Mouse (Mus musculus): ENCODE data around the gene Vav3. TPM values are rescaled to one million over a fixed set of nuclear protein-coding genes. Genes with fewer than 3 reads are reported as not detected.
A peak's percentile ranks its signal among the peaks of the same experiment; 100 is the strongest.

Gene Vav3
- polyA plus RNA-seq, 1 experiment from 2014 or later: 19.7 TPM

DNA sequence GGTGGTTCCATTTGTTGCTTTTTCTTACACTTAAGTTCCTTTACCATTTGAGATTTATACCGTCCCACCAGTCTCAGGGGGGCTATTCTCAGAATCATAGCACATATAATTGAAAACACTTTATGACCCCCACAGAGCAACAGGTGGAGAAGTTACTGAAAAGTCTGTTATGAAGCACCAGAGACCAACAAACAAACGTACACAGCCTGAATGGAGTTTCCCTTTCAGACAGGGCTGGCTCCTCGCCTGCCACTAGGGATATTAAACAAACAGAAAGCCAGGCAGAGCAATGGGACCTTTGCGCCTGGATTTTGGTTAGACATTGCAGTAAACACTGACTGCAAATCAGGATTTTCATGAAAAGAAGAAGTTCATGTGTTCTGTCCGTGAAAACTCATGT, 341.4 kb downstream of the Vav3 start:
- Histone ChIP-seq H3K27ac (replicated peaks; ENCODE audit: low read depth, low read length) (no peak overlapping the region), H3K4me2 (ENCODE audit: low read depth, low read length) (no peak overlapping the region), H3K36me3 (ENCODE audit: control insufficient read depth, insufficient read depth, low read length) (no peaks in the 10 kb centered on the region), H3K9ac (ENCODE audit: low read depth, low read length) (no peak overlapping the region), H3K4me1 (ENCODE audit: control insufficient read depth, insufficient read depth, low read length) (no peaks in the 10 kb centered on the region), H3K9me3 (ENCODE audit: control insufficient read depth, low read length) (no peaks in the 10 kb centered on the region), H3K4me3 (ENCODE audit: low read depth, low read length) (no peak overlapping the region), H3K27me3 (replicated peaks; ENCODE audit: control insufficient read depth, insufficient read depth, low read length) (no peaks in the 10 kb centered on the region)
- WGBS: 74% methylated on average over 5 of the region's 5 CpGs
- ATAC-seq (ENCODE audit: low read depth) (no peak), DNase-seq (ENCODE audit: low spot score) (no peak)

- Histone ChIP-seq H3K36me3 (ENCODE audit: control insufficient read depth, insufficient read depth, low read length) (no peaks in the 10 kb centered on the region), H3K4me2 (ENCODE audit: low read depth, low read length) (no peak overlapping the region), H3K4me3 (ENCODE audit: low read depth, low read length) (no peak overlapping the region), H3K9me3 (ENCODE audit: control insufficient read depth, low read length) (no peaks in the 10 kb centered on the region), H3K27ac (replicated peaks; ENCODE audit: low read depth, low read length) (no peak overlapping the region), H3K4me1 (ENCODE audit: control insufficient read depth, insufficient read depth, low read length) (no peaks in the 10 kb centered on the region), H3K9ac (ENCODE audit: low read depth, low read length) (no peak overlapping the region), H3K27me3 (replicated peaks; ENCODE audit: control insufficient read depth, insufficient read depth, low read length) (no peaks in the 10 kb centered on the region)
- WGBS: 53% methylated on average over 5 of the region's 5 CpGs
- ATAC-seq (ENCODE audit: low read depth) (peak; percentile 33; the same call in 1 of the 2 replicates), DNase-seq (ENCODE audit: low spot score) (peak; percentile 59)
Measured at GRCm38 (mm10) chr3:109683608-109684295, 343.3 kb downstream of the Vav3 start.

DNA sequence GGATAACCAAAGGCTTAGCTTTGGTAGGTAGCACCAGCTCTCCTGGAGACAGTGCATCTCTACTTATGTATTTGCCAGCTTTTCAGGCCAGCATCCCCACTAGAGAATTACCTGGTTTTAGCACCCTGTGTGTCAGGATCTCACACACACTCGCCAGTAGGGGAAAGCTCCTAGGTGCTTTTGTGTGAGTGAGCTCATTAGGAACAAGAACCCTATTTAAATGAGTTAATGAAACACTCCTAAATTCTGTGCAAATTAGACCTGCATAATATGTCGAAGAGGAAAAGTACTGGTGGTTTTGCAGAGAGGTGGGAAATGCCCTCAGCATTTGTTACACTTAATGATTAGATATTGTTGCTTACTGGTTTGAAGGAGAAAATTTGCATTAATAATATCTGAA, 350.1 kb downstream of the Vav3 start:
- H3K9me3 ChIP-seq (ENCODE audit: control insufficient read depth, low read length): no peaks in the 10 kb centered on the region
- no peak for DNase-seq (ENCODE audit: low spot score)
- H3K4me1 ChIP-seq (ENCODE audit: control insufficient read depth, insufficient read depth, low read length): no peaks in the 10 kb centered on the region
- no peak for ATAC-seq (ENCODE audit: low read depth)
- no peak overlapping the region for H3K27ac ChIP-seq (replicated peaks; ENCODE audit: low read depth, low read length)
- no peaks in the 10 kb centered on the region for H3K36me3 ChIP-seq (ENCODE audit: control insufficient read depth, insufficient read depth, low read length)
- no peak overlapping the region for H3K4me3 ChIP-seq (ENCODE audit: low read depth, low read length)
- 72% methylated on average over 2 of the region's 2 CpGs for WGBS
- no peak overlapping the region for H3K4me2 ChIP-seq (ENCODE audit: low read depth, low read length)
- H3K27me3 ChIP-seq (replicated peaks; ENCODE audit: control insufficient read depth, insufficient read depth, low read length): no peaks in the 10 kb centered on the region
- no peak overlapping the region for H3K9ac ChIP-seq (ENCODE audit: low read depth, low read length)

DNA sequence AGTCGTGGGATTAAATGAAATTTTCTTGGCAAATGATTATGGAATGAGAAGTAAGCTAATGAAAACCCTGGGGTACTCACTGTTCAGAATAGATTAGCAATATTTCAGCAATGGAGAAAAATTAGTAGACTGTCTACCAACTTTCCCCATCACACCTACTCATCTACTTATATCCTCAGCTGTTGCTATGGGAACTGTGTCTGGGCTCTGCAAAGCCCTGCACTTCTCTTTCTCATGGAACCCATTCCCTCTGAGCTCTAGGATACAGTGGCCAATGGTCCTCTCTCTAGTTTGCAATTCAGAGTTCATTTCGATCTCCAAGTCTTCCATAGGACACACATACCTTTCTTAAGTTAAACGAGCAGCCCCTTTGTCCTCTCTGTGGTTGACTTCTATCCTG, 352.2 kb downstream of the Vav3 start:
- 82% methylated on average over 3 of the region's 3 CpGs for WGBS
- ATAC-seq (ENCODE audit: low read depth): no peak
- no peaks in the 10 kb centered on the region for H3K36me3 ChIP-seq (ENCODE audit: control insufficient read depth, insufficient read depth, low read length)

DNA sequence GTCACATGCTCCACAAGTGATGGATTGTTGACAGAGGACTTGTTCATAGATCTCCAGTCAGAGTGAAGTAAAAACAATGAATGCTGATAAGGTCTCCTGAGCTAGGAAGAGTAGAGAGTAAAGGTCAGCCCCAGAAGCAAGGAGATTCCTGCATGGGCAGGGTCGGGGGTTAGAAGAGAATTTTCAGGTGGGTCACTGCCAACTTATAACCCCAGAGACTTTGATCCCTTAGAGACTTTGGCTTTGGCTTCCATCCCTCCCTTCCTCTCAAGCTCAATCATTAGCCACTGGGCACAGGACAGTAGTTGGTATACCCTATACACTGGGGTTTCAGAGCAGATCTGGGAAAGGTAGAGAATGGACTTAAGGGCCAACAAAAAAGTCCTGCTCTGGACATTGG, 360.8 kb downstream of the Vav3 start:
- H3K4me2 ChIP-seq (ENCODE audit: low read depth, low read length): no peak overlapping the region
- 63% methylated on average over 1 of the region's 1 CpGs for WGBS
- no peak for ATAC-seq (ENCODE audit: low read depth)

More for the DNA sequence above, 352.2 kb downstream of the Vav3 start:
- Histone ChIP-seq H3K27ac (replicated peaks; ENCODE audit: low read depth, low read length) (no peak overlapping the region), H3K4me2 (ENCODE audit: low read depth, low read length) (no peak overlapping the region), H3K9me3 (ENCODE audit: control insufficient read depth, low read length) (no peaks in the 10 kb centered on the region), H3K4me1 (ENCODE audit: control insufficient read depth, insufficient read depth, low read length) (no peaks in the 10 kb centered on the region), H3K9ac (ENCODE audit: low read depth, low read length) (no peak overlapping the region), H3K27me3 (replicated peaks; ENCODE audit: control insufficient read depth, insufficient read depth, low read length) (no peaks in the 10 kb centered on the region), H3K4me3 (ENCODE audit: low read depth, low read length) (no peak overlapping the region)
- no peak for DNase-seq (ENCODE audit: low spot score)

GRCm38 (mm10) chr3:109707786-109708460, 367.5 kb downstream of the Vav3 start:
- Histone ChIP-seq H3K4me2 (ENCODE audit: low read depth, low read length) (no peak overlapping the region), H3K36me3 (ENCODE audit: control insufficient read depth, insufficient read depth, low read length) (no peaks in the 10 kb centered on the region), H3K9ac (ENCODE audit: low read depth, low read length) (no peak overlapping the region), H3K27me3 (replicated peaks; ENCODE audit: control insufficient read depth, insufficient read depth, low read length) (no peaks in the 10 kb centered on the region), H3K4me3 (ENCODE audit: low read depth, low read length) (no peak overlapping the region), H3K27ac (replicated peaks; ENCODE audit: low read depth, low read length) (no peak overlapping the region), H3K9me3 (ENCODE audit: control insufficient read depth, low read length) (no peaks in the 10 kb centered on the region), H3K4me1 (ENCODE audit: control insufficient read depth, insufficient read depth, low read length) (no peaks in the 10 kb centered on the region)
- WGBS: 88% methylated on average over 2 of the region's 2 CpGs
- DNase-seq (ENCODE audit: low spot score) (no peak), ATAC-seq (ENCODE audit: low read depth) (no peak)

More for the DNA sequence above, 360.8 kb downstream of the Vav3 start:
- no peaks in the 10 kb centered on the region for H3K4me1 ChIP-seq (ENCODE audit: control insufficient read depth, insufficient read depth, low read length)
- H3K9ac ChIP-seq (ENCODE audit: low read depth, low read length): no peak overlapping the region
- H3K27me3 ChIP-seq (replicated peaks; ENCODE audit: control insufficient read depth, insufficient read depth, low read length): no peaks in the 10 kb centered on the region
- H3K9me3 ChIP-seq (ENCODE audit: control insufficient read depth, low read length): no peaks in the 10 kb centered on the region
- H3K4me3 ChIP-seq (ENCODE audit: low read depth, low read length): no peak overlapping the region
- no peak overlapping the region for H3K27ac ChIP-seq (replicated peaks; ENCODE audit: low read depth, low read length)
- no peak for DNase-seq (ENCODE audit: low spot score)
- no peaks in the 10 kb centered on the region for H3K36me3 ChIP-seq (ENCODE audit: control insufficient read depth, insufficient read depth, low read length)

DNA sequence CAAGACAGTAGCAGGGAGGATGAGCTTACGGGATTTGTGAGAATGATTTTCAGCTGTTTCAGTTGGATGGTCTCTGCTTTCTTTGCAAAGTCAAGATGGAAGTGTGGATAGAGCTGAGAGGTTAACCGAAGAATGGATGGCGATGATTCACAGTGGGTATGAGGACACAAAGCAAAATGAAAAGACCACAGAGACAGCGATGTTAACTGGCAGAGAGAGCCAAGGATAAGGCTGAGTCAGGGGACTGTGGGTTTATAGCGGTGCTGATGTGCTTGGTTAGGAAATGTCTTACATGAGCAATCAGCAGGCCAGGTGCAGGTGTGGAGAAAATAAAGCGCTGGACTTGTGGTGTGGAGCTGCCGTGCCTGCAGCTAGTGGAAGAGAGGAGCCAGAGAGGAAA, 371.3 kb downstream of the Vav3 start:
- no peaks in the 10 kb centered on the region for H3K27me3 ChIP-seq (replicated peaks; ENCODE audit: control insufficient read depth, insufficient read depth, low read length)
- WGBS: 93% methylated on average over 7 of the region's 7 CpGs

DNA sequence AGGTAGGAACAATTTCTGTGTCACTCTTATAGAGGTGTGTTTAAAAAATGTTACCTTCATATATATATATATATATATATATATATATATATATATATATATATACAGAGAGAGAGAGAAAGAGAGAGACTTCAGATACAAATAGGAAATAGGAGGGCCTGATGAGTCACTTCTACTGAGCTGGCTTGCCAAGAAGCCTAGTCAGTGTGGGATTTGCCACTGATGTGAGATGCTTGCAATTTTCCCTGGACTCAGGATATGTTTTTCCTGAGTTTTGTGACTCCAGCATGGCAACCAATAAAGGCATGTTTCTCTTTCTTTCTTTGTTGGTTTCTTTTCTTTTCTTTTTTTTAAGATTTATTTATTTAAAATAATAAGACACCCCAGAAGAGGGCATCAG, 374.0 kb downstream of the Vav3 start:
- no peak for ATAC-seq (ENCODE audit: low read depth)
- Histone ChIP-seq H3K4me3 (ENCODE audit: low read depth, low read length) (no peak overlapping the region), H3K9me3 (ENCODE audit: control insufficient read depth, low read length) (no peaks in the 10 kb centered on the region)

More for the DNA sequence above, 371.3 kb downstream of the Vav3 start:
- Histone ChIP-seq H3K4me1 (ENCODE audit: control insufficient read depth, insufficient read depth, low read length) (no peaks in the 10 kb centered on the region), H3K4me2 (ENCODE audit: low read depth, low read length) (no peak overlapping the region), H3K4me3 (ENCODE audit: low read depth, low read length) (no peak overlapping the region), H3K27ac (replicated peaks; ENCODE audit: low read depth, low read length) (no peak overlapping the region), H3K36me3 (ENCODE audit: control insufficient read depth, insufficient read depth, low read length) (no peaks in the 10 kb centered on the region), H3K9ac (ENCODE audit: low read depth, low read length) (no peak overlapping the region), H3K9me3 (ENCODE audit: control insufficient read depth, low read length) (no peaks in the 10 kb centered on the region)
- no peak for ATAC-seq (ENCODE audit: low read depth)
- no peak for DNase-seq (ENCODE audit: low spot score)

GRCm38 (mm10) chr3:109721753-109722152, 381.3 kb downstream of the Vav3 start:
- Histone ChIP-seq H3K4me3 (ENCODE audit: low read depth, low read length) (no peak overlapping the region), H3K27ac (replicated peaks; ENCODE audit: low read depth, low read length) (no peak overlapping the region), H3K4me1 (ENCODE audit: control insufficient read depth, insufficient read depth, low read length) (no peaks in the 10 kb centered on the region), H3K9me3 (ENCODE audit: control insufficient read depth, low read length) (no peaks in the 10 kb centered on the region), H3K9ac (ENCODE audit: low read depth, low read length) (no peak overlapping the region), H3K4me2 (ENCODE audit: low read depth, low read length) (no peak overlapping the region), H3K36me3 (ENCODE audit: control insufficient read depth, insufficient read depth, low read length) (no peaks in the 10 kb centered on the region), H3K27me3 (replicated peaks; ENCODE audit: control insufficient read depth, insufficient read depth, low read length) (no peaks in the 10 kb centered on the region)
- ATAC-seq (ENCODE audit: low read depth) (no peak), DNase-seq (ENCODE audit: low spot score) (no peak)
- WGBS: 90% methylated on average over 3 of the region's 3 CpGs

More for the DNA sequence above, 374.0 kb downstream of the Vav3 start:
- H3K27me3 ChIP-seq (replicated peaks; ENCODE audit: control insufficient read depth, insufficient read depth, low read length): no peaks in the 10 kb centered on the region
- H3K4me2 ChIP-seq (ENCODE audit: low read depth, low read length): no peak overlapping the region
- H3K27ac ChIP-seq (replicated peaks; ENCODE audit: low read depth, low read length): no peak overlapping the region
- H3K36me3 ChIP-seq (ENCODE audit: control insufficient read depth, insufficient read depth, low read length): no peaks in the 10 kb centered on the region
- H3K9ac ChIP-seq (ENCODE audit: low read depth, low read length): no peak overlapping the region
- H3K4me1 ChIP-seq (ENCODE audit: control insufficient read depth, insufficient read depth, low read length): no peaks in the 10 kb centered on the region
- no peak for DNase-seq (ENCODE audit: low spot score)

All from embryonic facial prominence, embryonic 14.5 days (tissue).